Mouse (Mus musculus) spleen, postnatal 4 days (tissue): ENCODE measurements around the gene Slc25a51.

Experiments used
- DNase-seq, 2 experiments: peaks; one replicate each; pipeline ENCODE4 v3.0.0; 2022; ENCODE audit warnings: low spot score in 2 of 2

Gene Slc25a51

GRCm38 (mm10) chr4:45423406-45423805 lies 14.8 kb upstream of the Slc25a51 start:
- no peak for DNase-seq

DNA sequence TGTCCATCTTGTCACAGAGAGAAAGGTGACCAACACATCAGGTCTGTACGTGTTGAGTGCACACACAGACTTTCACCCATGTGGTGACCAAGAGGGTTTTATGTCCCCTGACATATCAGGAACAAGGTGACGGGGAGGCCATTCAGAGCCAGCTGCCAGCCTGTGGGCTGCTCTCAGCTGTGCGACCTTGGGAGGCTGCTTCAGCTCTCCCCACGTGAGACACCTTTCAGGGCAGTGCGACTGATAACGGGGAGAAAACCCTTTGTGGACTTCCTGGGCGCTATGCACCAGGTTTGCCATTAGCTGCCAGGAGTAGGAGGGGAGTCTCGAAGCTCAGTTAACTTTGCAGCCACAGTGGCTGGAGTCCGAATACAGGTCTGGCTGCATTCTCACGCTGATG lies 14.1 kb upstream of the Slc25a51 start:
- no peak for DNase-seq

DNA sequence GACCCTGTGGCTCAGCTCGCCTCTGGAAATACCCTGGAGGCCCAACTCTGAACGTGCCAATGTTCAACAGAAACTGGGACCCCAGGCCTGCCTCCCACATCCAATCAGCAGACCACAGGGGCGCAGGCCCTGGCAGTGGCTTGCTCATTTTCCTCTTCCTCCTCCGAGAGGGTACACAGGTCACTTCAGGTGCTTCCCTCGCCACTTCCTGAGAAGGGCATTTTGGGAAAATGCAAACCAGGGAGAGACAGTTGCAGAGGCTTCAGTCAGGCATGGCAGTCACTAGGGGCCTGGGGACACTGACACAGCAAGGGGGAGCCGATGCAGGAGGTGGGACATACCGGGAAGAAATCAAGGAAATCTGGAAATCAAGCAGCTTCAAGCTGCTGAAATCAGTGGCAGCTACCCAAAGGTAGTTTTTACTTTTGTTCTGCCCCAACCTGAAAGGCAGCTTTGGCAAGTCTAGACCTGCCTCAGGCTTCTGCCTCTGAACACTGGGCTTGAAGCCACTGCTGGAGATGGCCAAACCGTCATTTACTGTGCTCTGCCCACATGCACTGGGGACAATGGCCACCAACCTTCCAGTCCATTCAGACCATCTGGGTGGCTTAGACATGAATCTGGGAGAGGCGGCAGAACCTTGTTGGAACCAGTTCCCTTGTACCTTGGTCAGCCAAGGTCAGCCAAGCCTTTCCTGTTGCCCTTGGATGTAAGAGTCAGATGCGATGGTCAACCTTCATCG lies 13.1 kb upstream of the Slc25a51 start:
- DNase-seq, result no peak

GRCm38 (mm10) chr4:45420733-45421132 lies 12.2 kb upstream of the Slc25a51 start:
- DNase-seq, result no peak

DNA sequence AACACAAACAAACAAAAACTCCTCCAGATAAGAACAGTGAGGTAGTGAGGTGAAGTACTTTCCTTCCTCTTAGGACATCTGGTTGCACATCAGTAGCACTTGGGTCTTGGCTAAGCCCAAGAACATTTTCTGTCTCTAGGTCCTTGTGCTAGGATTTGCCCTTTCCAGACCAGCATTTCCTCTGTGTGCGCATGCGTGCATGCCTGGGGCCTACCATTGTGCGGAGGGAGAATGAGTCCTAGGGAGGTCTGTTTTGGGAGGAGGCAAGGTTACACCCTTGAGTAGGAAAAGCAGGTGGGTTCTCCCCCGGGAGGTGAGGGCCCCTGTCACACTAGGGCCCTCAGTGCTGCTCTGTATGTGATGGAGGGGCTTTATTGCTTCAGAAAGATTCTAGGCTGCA lies 10.5 kb upstream of the Slc25a51 start:
- DNase-seq, result no peak

DNA sequence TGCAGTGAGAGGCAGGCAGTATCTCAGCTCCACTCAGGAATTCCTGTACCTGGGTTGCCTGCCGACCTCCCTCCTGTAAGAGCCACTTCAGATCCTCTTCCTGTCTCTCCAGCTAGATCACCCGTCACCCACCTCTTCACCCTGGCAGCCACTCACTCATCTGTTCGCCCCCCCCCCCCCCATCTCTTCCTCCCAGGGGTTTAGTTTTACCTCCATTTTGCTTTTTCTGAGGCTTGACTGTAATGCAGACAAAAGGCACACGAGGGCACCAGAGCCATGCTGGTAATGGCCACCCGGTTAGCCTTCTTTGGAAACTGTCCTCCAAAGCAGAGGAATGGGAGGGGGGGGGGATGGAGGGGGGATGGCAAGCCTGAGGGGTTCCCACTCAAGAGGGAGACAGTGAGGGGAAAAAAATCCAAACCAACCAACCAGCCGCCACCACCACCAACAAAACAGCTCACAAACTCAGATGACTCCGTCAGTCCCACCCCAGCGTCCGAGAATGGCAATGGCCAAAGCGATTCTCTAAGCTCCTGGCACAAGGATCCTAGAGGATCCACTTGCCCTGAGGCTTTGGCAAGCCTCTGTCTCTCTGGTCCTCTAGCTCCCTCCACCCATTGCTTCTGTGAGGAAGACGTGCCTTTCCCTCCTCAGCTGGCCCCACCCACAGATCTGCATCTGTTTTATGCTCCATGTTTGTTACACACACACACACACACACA lies 9.8 kb upstream of the Slc25a51 start:
- DNase-seq, result no peak

GRCm38 (mm10) chr4:45416314-45416713 lies 7.7 kb upstream of the Slc25a51 start:
- no peak for DNase-seq

DNA sequence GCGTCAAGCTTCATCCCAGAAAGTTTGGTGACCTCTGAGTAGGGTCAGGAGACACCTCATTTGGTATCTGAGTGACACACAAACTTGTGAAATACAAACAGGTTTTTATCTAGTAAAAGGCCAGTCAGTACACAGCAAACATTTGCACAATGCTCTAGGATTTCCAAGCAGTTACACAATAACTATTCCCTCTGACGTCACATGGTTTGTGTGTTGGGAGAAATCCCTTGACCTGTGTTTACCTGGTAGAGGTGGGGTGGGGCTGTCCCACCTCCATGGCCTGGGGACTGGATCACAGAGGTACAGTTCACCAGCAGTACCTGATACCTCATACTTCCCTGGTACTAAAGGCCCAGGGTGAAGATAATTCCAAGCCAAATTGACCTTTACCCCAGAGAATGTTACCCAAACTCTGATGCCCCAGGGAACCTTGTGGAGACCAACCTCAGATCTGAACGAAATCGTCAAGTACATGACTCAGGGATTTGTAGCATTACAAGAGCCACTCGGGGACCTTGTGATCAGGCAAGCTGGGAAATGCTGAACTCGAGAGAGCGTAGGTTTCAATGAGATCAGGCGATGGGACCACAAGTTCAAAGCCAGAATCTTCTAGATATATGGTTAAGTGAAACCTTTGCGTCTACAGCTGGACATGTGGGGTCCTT lies 5.2 kb upstream of the Slc25a51 start:
- no peak for DNase-seq

GRCm38 (mm10) chr4:45412433-45413192 lies 4.0 kb upstream of the Slc25a51 start:
- no peak for DNase-seq

DNA sequence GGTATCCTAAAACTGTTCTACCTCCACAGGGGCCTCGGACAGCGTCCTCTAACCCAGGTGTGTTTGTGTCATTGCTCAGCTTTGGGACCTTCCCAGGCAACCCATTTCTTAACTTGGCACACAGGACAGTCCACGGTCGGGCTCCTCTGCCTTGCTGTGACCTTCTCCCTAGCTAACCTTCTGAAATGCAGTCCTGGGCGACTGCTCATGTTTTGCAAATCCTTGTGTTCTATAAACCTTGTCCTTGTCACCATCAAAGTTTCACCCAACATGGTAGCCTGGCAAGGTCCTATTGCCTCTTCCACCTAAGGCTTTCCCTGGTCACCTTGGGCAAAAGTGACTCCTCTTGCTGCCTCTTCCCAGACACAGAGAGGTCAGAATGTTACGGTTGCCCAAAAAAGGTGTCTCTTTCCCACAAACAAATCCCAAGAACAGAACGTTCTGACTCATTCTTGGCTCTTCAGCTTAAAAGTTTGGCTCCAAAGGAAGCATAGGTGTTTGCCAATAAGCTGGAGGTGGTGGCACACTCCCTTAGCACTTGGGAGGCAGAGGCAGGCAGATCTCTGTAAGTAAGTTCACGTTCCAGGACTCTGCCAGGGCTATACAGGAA lies 2.7 kb upstream of the Slc25a51 start:
- DNase-seq, result no peak

DNA sequence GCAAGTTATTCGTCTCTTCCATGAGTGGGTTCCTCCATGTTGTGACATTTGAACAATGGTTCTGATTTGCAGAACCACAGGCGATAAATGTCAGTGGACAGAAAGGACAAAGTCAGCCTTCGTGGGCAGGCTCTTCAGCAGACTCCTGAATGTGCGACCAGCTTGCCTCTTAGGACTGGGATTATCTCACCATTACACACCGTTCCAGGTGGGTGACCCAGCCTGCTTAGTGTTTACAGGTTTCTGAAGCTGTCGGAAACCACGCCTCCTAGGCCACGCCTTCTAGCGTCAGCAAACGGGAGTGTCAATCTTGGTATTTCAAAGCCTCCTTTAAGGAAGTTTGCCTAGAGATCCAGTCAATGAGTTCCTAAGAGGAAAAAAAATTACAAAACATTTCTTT lies 704 bp upstream of the Slc25a51 start:
- DNase-seq, result peak; percentile 86 to 90

- DNase-seq, result peak; percentile 28 to 71
Measured at GRCm38 (mm10) chr4:45407703-45408334, 747 bp downstream of the Slc25a51 start.

GRCm38 (mm10) chr4:45407001-45407702 lies 1.4 kb downstream of the Slc25a51 start:
- peak in 1 of 2 experiments; percentile 22 for DNase-seq

- no peak for DNase-seq
Measured at GRCm38 (mm10) chr4:45406397-45406796, 2.2 kb downstream of the Slc25a51 start.

GRCm38 (mm10) chr4:45405315-45405714 lies 3.3 kb downstream of the Slc25a51 start:
- DNase-seq, result no peak

DNA sequence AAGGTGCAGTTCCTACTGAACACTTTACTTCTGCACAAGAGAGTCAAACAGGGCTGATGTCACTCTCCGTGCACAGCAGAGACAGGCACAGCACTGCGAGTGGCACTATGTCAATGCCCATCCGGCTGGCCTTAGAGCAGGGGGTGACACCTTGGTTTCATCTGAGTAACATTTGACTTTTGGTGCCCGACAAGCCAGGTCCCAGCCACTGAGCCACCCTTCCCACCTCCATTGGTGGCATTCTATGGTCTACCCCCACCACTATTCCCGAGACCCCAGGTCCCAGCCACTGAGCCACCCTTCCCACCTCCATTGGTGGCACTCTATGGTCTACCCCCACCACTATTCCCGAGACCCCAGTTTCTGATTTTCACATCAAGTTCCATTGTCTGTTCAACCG lies 4.5 kb downstream of the Slc25a51 start:
- no peak for DNase-seq

GRCm38 (mm10) chr4:45403499-45403878 lies 5.1 kb downstream of the Slc25a51 start:
- no peak for DNase-seq

DNA sequence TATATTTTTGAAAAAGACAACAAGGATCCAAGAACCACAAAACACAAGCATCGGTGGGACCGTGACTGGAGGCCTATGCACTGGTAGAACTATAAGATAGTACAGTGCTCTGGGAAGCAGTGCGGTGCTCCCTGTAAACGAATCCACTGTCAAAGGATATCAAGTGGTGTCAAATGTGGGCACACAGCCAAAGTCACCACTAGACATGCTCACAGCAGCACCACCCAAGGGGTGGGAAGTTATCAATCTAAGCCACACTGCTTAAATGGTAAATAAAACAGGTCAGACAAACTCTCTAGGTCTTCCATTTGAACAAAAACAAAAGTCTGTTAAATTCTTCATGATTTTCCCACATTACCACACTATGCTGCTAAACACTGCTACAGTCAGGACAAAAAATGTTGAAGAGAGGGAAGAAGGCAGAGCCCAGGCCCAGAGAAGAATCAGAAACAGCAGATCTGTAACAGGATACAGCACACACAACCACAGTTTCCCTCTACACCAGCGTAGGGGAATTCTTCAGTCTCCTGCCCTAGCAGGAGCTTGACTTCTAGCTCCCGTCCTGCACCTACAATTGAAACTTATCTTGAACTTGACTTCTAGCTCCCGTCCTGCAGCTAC lies 5.6 kb downstream of the Slc25a51 start:
- peak; percentile 84 to 87 for DNase-seq

GRCm38 (mm10) chr4:45402281-45402680 lies 6.3 kb downstream of the Slc25a51 start:
- DNase-seq, result no peak
